Mouse (Mus musculus) forebrain, embryonic 12.5 days (tissue): ENCODE data around the gene Pithd1. TPM values are rescaled to one million over a fixed set of nuclear protein-coding genes. Genes with fewer than 3 reads are reported as not detected.
A peak's percentile ranks its signal among the peaks of the same experiment; 100 is the strongest.

Experiments
- ATAC-seq: fragments of 200-750 bp; cut with Nextera tagmentation; 2 replicates; pipeline ENCODE4 v1.8.0; 2017; ENCODE audit warnings: moderate TSS enrichment; ENCODE audit not compliant: low FRiP score
- H3K27ac ChIP-seq: fragments of 300-500 bp; sonication (generic); 2 replicates; pipeline ENCODE4 v1.5.1; 2016; ENCODE audit warnings: mild to moderate bottlenecking
- H3K27me3 ChIP-seq: fragments of 300-500 bp; sonication (generic); 2 replicates; pipeline ENCODE4 v1.6.1; 2016; ENCODE audit warnings: mild to moderate bottlenecking
- H3K36me3 ChIP-seq: fragments of 300-500 bp; sonication (generic); replicated peaks from 2 replicates; pipeline ENCODE4 v1.6.1; 2016; ENCODE audit warnings: mild to moderate bottlenecking
- H3K4me1 ChIP-seq: fragments of 300-500 bp; sonication (generic); 2 replicates; pipeline ENCODE4 v1.6.1; 2016
- H3K4me2 ChIP-seq: fragments of 300-500 bp; sonication (generic); 2 replicates; pipeline ENCODE4 v1.6.1; 2016; ENCODE audit warnings: mild to moderate bottlenecking, moderate library complexity
- H3K4me3 ChIP-seq: fragments of 300-500 bp; sonication (generic); replicated peaks from 2 replicates; pipeline ENCODE4 v1.5.1; 2016; ENCODE audit warnings: mild to moderate bottlenecking
- H3K9ac ChIP-seq: fragments of 300-500 bp; sonication (generic); 2 replicates; pipeline ENCODE4 v1.6.1; 2016; ENCODE audit warnings: mild to moderate bottlenecking
- H3K9me3 ChIP-seq: fragments of 300-500 bp; sonication (generic); 2 replicates; pipeline ENCODE4 v1.6.1; 2016
- WGBS: fragments of 180-500 bp; shearing (Covaris S2); methylation state at CpG from one replicate; pipeline ENCODE4 v1.1.7; 2016; 5-methylcytosine and 5-hydroxymethylcytosine counted together
- polyA plus RNA-seq: library from polyadenylated mRNA; unstranded; fragments of >200 nt; fragmentation: Nextera tagmentation; extraction: Ambion mirVana; gene quantifications from 2 replicates; pipeline ENCODE4 v1.2.1, GENCODE M21; 2016

Pithd1 gene
- 60.2 and 64.6 TPM in 2 replicates for polyA plus RNA-seq

DNA sequence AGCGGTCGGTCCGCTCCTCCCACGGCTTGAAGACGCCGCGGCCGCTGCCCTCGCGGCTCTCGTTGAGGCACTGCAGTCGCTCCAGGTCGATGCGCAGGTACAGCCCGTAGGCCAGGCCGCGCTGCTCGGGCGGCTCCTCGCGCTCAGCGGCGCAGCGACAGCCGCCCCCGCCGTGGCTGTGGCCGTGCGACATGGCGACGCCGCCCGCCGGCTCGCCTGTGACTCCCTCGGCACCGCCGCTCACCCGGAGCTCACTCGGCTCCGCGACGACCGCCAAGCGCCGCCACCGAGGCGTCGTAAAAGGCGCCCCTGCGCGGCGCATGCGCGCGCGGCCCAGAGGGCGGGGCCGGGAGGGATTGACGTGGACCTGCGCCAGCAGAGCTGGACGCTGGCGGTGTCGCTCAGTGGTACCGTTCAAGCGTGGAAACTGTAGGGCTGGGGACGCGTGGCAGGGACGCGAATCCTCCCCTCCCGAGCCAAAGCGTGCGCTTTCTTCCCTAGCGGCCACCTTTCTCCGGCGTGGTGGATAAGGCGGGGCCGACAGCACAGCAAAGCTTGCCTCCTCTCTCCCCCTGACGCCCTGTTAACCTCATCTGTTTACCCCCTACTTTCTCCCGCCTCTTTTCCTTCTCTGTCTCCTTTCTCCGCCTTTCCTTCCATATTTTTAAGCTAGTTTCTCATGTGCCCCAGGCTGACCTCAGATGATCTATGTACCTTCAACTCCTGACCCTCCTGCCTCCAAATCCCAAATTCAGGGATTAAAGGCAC is at the start of gene Pithd1:
Pithd1 (minus strand) TSS at position 322 of the 768 bp plus-strand sequence.
- Histone ChIP-seq H3K9ac (peak within 1 kb of the TSS; percentile 95), H3K27ac (peak within 1 kb of the TSS; percentile 86), H3K9me3 (no peaks in the 10 kb centered on the region), H3K27me3 (no peaks in the 10 kb centered on the region), H3K36me3 (peaks cover 32% of the 10 kb centered on the region), H3K4me1 (peaks cover 13% of the 10 kb centered on the region), H3K4me3 (peak within 1 kb of the TSS; percentile 95), H3K4me2 (peak within 1 kb of the TSS; percentile 76)
- peak; percentile 95 for ATAC-seq
- WGBS: under 1% methylated on average over 81 of the region's 81 CpGs

DNA sequence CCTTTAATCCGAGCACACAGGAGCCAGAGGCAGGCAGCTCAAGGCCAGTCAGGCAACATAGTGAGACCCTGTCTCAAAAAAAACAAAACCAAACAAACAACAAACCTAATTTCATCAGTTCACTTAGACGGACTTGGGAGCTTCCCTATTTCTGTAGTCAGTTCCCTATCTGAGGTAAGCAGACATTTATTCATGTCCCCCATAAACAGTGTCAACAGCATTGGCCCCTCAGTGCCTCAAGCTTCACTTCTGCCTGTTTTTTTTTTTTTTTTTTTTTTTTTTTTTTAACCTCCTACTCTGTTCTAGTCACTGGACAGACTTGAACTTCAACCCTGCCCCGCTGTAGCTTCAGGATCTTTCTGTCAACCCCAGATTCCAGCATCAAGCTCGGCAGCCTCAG is 48.0 kb upstream of the Pithd1 start:
- Histone ChIP-seq H3K27me3 (no peaks in the 10 kb centered on the region), H3K9me3 (no peaks in the 10 kb centered on the region), H3K27ac (no peak overlapping the region), H3K4me3 (no peak overlapping the region), H3K36me3 (no peaks in the 10 kb centered on the region), H3K4me2 (no peak overlapping the region), H3K9ac (no peak overlapping the region), H3K4me1 (peaks cover 15% of the 10 kb centered on the region)
- WGBS: 75% methylated on average over 4 of the region's 4 CpGs
- no peak for ATAC-seq

DNA sequence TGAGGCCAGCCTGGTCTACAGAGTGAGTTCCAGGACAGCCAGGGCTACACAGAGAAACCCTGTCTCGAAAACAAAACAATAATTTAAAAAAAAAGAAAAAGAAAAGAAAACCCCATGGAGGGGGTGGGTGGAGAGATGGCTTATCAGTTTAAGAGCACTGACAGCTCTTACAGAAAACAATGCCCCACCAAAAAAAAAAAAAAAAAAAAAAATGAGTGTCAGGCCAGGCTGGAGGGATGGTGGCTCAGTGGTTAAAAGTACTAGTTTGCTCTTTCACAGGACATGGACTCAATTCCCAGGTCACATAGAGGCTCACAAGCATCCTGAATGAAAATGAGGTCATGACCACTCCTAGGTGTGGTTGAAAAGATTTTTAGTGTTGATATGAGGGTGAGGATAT is 46.2 kb upstream of the Pithd1 start:
- 71% methylated on average over 1 of the region's 1 CpGs for WGBS
- H3K9ac ChIP-seq: no peak overlapping the region
- H3K4me1 ChIP-seq: peaks cover 15% of the 10 kb centered on the region
- no peak for ATAC-seq
- no peaks in the 10 kb centered on the region for H3K36me3 ChIP-seq
- H3K9me3 ChIP-seq: no peaks in the 10 kb centered on the region
- no peak overlapping the region for H3K4me3 ChIP-seq
- H3K27me3 ChIP-seq: no peaks in the 10 kb centered on the region
- H3K27ac ChIP-seq: no peak overlapping the region
- no peak overlapping the region for H3K4me2 ChIP-seq

DNA sequence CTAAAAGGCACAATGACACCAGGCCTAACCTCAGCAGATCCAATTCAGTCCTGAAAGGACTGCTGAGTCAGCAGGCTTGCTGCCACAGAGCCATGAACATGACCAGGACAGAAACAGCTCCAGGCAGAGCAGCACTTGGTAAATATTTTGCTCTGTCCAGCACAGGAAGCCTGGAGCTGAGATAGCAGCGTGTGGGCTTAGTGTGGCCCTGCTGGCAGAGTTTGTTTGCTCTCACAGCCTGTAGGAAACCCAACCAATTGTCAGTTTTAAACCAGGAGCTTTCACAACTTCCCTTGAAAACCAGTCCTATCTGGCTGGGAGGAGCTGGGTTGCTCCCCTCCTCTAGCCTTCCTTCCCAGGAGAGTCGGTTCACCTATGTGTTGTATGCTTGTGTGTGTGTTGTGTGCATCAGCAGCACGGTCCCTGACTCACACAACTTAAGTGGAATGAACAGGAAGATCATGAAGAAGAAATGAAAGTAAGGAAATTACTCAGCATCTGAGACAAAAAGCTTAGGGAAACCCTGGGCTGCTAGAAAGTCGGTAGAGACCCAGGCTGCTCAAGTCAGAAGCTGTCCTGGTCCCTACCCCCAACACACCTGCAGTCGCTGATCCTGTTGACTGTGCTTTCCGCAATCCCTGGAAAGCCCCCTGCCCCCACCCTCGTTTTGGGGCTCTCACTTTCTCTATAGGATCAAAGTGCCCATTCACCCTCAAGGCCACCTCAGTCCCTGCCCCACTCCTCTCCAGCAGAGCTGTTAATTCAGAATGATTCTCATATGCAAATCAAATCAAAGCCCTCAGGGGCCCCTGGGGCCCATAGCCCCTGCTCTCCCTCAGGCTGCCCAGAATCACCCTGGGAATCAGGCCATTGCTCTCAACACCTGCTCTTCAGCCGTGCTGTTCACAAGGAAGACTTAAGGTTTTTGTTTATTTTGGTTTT is 44.2 kb upstream of the Pithd1 start:
- Histone ChIP-seq H3K4me3 (no peak overlapping the region), H3K27me3 (no peaks in the 10 kb centered on the region), H3K9ac (peak overlapping the region; percentile 39; the same call in 1 of the 2 replicates), H3K36me3 (no peaks in the 10 kb centered on the region), H3K27ac (peak overlapping the region; percentile 74), H3K9me3 (no peaks in the 10 kb centered on the region), H3K4me2 (peak overlapping the region; percentile 17), H3K4me1 (peaks cover 15% of the 10 kb centered on the region)
- 4% methylated on average over 8 of the region's 8 CpGs for WGBS
- peak; percentile 63 for ATAC-seq

DNA sequence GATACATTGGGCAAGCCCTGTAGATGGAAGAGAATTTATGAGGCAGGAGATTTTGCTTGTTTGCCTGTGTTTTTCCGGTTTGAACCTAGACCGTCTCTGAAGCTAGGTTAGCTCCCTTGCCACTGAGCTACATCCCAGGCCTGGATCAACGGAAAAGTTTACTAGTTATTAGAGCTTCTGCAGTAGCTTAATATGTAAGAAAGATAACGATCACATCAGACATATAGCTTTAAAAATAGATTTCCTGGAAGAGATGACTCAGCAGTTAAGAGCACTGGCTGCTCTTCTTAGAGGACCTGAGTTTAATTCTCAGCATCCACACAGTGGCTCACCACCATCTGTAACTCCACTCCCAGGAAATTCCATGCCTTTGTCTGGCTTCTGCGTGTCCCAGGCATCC is 41.6 kb upstream of the Pithd1 start:
- Histone ChIP-seq H3K27ac (no peak overlapping the region), H3K4me3 (no peak overlapping the region), H3K4me2 (no peak overlapping the region), H3K4me1 (peaks cover 15% of the 10 kb centered on the region), H3K9ac (no peak overlapping the region), H3K36me3 (no peaks in the 10 kb centered on the region), H3K9me3 (no peaks in the 10 kb centered on the region), H3K27me3 (no peaks in the 10 kb centered on the region)
- WGBS: 90% methylated on average over 5 of the region's 5 CpGs
- no peak for ATAC-seq

DNA sequence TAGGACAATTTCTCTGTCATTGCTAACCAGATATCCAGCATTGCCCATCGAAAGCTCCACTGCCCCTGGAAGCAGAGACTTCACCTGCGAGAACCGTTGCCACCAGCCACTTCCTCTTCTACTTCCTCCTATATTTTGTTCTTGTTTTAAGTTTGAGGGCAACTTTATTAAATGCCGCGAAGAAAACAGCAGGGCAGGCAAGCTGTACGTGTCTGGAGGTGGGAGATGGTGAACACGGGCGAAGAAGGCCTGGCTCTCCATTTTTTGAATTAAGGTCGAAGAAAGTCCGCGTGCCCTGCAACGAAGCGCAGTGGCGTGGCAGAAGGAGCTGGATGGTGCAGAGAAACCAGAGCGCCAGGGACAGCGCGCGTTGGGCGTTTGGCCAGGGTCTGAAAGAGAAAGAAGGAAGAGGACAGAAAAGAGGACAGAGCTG is 41.1 kb upstream of the Pithd1 start:
- WGBS: 91% methylated on average over 19 of the region's 19 CpGs
- Histone ChIP-seq H3K4me3 (no peak overlapping the region), H3K36me3 (no peaks in the 10 kb centered on the region), H3K27ac (no peak overlapping the region), H3K4me2 (no peak overlapping the region), H3K9ac (no peak overlapping the region), H3K9me3 (no peaks in the 10 kb centered on the region), H3K27me3 (no peaks in the 10 kb centered on the region), H3K4me1 (peaks cover 15% of the 10 kb centered on the region)
- ATAC-seq: no peak

DNA sequence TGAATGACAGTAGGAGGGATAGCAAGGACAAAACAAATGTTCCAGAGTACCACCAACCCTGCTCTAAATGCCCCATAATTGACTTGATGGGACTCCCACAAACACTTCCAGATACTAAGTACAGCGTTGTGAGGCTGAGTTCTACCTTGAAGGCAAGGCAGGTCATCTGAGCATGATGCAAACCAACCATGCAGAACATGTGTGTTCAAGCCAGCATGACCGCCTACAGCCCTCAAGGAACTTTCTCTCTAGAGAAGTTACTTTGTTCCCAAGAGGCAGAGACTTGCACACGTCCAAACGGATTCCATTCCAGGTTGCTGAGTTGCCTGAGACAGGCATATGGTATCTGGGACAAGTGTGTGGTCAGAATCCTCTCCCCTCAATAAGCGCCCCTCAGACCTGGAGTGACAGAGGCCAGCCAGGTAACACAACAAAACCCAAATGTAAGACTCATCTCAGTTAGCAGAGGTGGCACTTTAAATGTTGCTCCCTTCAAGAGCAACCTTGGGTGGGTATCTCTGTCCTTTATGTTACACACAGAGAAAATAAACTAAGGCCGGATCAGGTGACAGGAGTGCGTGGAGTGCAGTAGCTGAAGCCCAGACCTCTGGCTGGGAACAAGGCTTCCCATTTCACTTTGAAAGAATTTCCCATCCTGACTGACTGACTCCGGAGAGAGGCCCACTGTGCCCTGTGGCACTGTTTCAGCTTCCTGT is 40.5 kb upstream of the Pithd1 start:
- no peaks in the 10 kb centered on the region for H3K9me3 ChIP-seq
- ATAC-seq: no peak
- no peak overlapping the region for H3K4me3 ChIP-seq
- H3K9ac ChIP-seq: no peak overlapping the region
- no peaks in the 10 kb centered on the region for H3K27me3 ChIP-seq
- no peak overlapping the region for H3K4me2 ChIP-seq
- peaks cover 15% of the 10 kb centered on the region for H3K4me1 ChIP-seq
- H3K36me3 ChIP-seq: no peaks in the 10 kb centered on the region
- no peak overlapping the region for H3K27ac ChIP-seq
- 86% methylated on average over 8 of the region's 8 CpGs for WGBS

DNA sequence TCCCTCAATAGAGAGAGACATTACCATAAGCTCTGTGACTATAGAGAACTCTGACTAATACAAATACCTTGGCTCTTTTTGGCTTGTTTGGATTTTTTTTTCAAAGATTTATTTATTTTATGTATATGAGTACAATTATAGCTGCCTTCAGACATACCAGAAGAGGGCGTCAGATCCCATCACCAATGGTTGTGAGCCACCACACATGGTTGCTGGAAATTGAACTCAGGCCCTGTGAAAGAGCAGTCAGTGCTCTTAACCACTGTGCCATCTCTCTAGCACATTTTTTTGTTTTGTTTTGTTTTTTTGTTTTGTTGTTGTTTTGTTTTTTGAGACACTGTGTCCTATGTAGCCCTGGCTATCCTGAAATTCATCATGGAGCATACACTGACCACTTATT is 38.3 kb upstream of the Pithd1 start:
- 72% methylated on average over 1 of the region's 1 CpGs for WGBS
- no peak overlapping the region for H3K27ac ChIP-seq

DNA sequence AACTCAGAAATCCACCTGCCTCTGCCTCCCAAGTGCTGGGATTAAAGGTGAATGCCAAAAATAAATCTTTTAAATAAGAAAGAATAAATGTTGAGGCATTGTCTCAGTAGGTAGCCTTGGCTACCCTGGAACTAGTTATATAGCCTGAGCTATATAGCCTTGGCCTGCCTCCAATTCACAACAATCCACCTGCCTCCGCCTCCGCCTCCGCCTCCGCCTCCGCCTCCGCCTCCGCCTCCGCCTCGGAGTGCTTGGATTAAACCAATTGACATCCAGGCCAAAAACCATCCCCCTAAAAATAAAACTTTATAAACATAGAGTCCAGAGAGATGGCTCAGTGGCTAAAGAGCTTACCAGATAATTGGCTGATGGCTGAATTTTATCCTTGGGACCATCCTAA is 35.9 kb upstream of the Pithd1 start:
- Histone ChIP-seq H3K36me3 (no peaks in the 10 kb centered on the region), H3K4me1 (peaks cover 19% of the 10 kb centered on the region), H3K27me3 (no peaks in the 10 kb centered on the region), H3K4me3 (no peak overlapping the region), H3K9ac (no peak overlapping the region), H3K27ac (no peak overlapping the region), H3K4me2 (no peak overlapping the region), H3K9me3 (no peaks in the 10 kb centered on the region)
- ATAC-seq: no peak
- 97% methylated on average over 9 of the region's 9 CpGs for WGBS

More for the DNA sequence above, 38.3 kb upstream of the Pithd1 start:
- Histone ChIP-seq H3K36me3 (no peaks in the 10 kb centered on the region), H3K4me2 (no peak overlapping the region), H3K4me1 (peaks cover 5% of the 10 kb centered on the region), H3K9ac (no peak overlapping the region), H3K4me3 (no peak overlapping the region), H3K27me3 (no peaks in the 10 kb centered on the region), H3K9me3 (no peaks in the 10 kb centered on the region)
- ATAC-seq: no peak

DNA sequence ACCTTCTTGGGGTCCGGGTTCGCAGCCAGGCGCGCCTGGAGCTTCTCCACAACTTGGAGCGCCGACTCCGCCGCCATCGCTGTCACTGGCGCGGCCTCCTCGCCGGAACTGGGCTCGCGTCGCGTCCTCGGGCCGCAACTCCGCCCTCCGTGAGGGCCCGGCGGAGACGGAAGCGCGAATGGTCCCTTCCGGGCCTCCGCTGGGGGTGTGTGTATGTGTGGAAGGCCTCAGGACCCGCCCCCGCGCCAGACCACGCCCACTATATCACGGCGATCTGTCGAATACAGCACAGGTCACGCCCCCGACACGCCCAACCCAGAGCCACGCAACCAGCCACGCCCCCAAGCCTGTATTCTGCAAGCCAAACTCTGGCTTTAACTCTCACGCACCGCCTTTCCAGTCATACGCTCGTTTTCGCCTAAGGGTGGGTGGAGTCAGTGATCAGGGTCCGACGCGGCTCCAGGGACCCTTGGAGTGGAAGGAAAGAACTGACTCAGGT is 34.5 kb upstream of the Pithd1 start, which contains the start of gene Eloa:
Eloa (minus strand) TSS at position 215 of the 499 bp plus-strand sequence.
- Histone ChIP-seq H3K9me3 (no peaks in the 10 kb centered on the region), H3K9ac (peak within 1 kb of the TSS; percentile 98), H3K4me2 (peak within 1 kb of the TSS; percentile 94), H3K27me3 (no peaks in the 10 kb centered on the region), H3K4me3 (peak within 1 kb of the TSS; percentile 99), H3K36me3 (no peaks in the 10 kb centered on the region), H3K27ac (peak within 1 kb of the TSS; percentile 87), H3K4me1 (peaks cover 19% of the 10 kb centered on the region)
- peak; percentile 99 for ATAC-seq
- WGBS: under 1% methylated on average over 38 of the region's 48 CpGs

DNA sequence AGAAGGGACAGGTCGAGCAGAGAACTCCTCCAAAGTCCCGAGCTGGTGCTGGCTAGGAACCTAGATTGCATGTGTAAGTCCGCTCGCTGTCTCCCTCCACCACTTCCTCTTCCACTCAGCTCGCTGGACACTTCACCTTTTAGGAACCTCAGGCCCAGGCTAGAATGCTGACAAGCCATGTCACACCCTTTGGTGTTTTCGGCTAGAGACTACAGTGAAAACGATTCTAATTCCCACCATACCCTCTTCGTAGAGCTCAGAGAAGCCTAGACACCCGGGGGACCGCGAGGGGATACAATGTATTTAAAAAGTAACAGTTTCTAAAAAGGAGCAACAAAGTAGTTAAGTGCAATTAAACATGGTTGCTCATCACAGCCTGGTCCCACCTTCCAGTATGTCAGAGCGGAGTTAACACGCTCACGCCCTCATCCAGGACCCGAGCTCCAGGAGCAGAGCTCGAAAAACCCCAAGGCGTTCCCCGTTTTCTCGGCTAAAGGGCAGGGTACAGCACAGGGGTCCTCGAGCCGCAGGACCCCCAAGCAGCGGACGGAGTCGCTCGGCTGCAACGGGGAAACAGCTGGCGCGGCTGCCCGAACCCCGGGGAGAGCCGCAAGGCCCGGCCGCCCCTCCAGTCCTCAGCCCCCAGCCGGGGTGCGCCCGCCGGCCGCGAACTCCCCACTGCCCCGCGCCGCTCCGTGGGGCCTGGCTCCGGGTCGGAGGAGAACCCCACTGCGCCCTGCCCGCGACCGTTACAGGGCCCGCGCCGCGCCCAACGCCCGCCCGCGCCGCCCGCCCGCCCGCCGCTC is 33.9 kb upstream of the Pithd1 start:
- ATAC-seq: peak; percentile 73; the same call in 1 of the 2 replicates
- peak overlapping the region; percentile 94 for H3K4me2 ChIP-seq
- peak overlapping the region; percentile 98 for H3K9ac ChIP-seq
- H3K27ac ChIP-seq: peak overlapping the region; percentile 87
- H3K27me3 ChIP-seq: no peaks in the 10 kb centered on the region
- H3K36me3 ChIP-seq: no peaks in the 10 kb centered on the region
- H3K4me3 ChIP-seq: peak overlapping the region; percentile 99
- peaks cover 19% of the 10 kb centered on the region for H3K4me1 ChIP-seq
- H3K9me3 ChIP-seq: no peaks in the 10 kb centered on the region
- WGBS: 2% methylated on average over 49 of the region's 62 CpGs
